Mouse (Mus musculus): ENCODE results near the gene Zfp715. TPM values are rescaled to one million over a fixed set of nuclear protein-coding genes. Genes with fewer than 3 reads are reported as not detected.
A peak's percentile ranks its signal among the peaks of the same experiment; 100 is the strongest.
"Not testable (repeated sequence)": the region's sequence is repeated elsewhere in the genome, so short reads cannot be mapped to it uniquely, and the experiment has no call there.

Gene Zfp715
- polyA plus RNA-seq, 1 experiment, result 29.9 TPM

DNA sequence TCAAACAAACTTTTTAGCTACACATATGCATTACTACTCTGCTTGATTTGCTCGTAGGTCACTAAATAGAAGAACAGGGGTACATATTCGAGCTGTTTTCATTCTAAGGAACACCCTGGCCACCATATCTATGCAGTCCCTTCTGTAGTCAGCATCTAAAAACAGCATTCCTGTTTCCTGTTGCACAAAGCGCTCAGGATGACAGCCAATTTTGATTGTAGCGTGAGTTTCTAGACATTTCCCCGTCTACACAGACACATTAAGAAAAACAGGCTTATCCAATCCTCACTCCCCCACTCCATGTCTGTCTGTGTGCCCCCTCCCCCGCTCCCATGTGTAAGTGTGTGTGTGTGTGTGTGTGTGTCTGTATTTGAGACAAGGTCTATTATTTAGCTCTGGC, 1.5 kb downstream of the Zfp715 start:
- Histone ChIP-seq H3K4me1 (ENCODE audit: control insufficient read depth, insufficient read depth, low read length) (peaks cover 42% of the 10 kb centered on the region), H3K27ac (ENCODE audit: insufficient read depth, low read depth, low read length) (peak overlapping the region; percentile 93)

DNA sequence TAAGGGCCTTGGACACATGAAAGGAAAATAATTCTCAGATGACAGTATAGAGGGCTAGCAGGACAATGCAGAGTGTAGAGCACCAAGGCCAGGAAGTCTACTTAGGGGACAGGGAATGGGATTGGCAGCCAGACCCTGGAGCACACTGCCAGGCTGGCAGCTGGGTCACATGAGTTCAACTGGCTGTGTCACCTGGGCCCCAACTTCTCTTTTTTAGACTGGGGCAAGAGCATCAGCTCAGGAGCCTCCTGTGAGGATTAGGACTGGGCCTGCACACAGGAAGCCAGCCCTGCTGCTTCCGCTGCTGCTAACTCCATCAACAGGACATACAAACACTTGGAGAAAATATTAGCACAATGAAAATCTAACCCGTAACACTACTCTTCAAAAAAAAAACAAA, 4.0 kb downstream of the Zfp715 start:
- no peak overlapping the region for H3K4me3 ChIP-seq (ENCODE audit: insufficient read depth, low read length)
- no peak for TF ChIP-seq POLR2A (IDR thresholded peaks at IDR 0.05; ENCODE audit: borderline replicate concordance, low read depth, low read length)
- TF ChIP-seq CTCF (IDR thresholded peaks at IDR 0.05; ENCODE audit: low read depth, low read length), result no peak
- H3K4me1 ChIP-seq (ENCODE audit: control insufficient read depth, insufficient read depth, low read length), result peaks cover 56% of the 10 kb centered on the region
- H3K27ac ChIP-seq (ENCODE audit: insufficient read depth, low read depth, low read length), result peak overlapping the region; percentile 57

More for the DNA sequence above, 1.5 kb downstream of the Zfp715 start:
- TF ChIP-seq CTCF (IDR thresholded peaks at IDR 0.05; ENCODE audit: low read depth, low read length) (no peak), POLR2A (IDR thresholded peaks at IDR 0.05; ENCODE audit: borderline replicate concordance, low read depth, low read length) (no peak)
- H3K4me3 ChIP-seq (ENCODE audit: insufficient read depth, low read length), result peak overlapping the region; percentile 98

DNA sequence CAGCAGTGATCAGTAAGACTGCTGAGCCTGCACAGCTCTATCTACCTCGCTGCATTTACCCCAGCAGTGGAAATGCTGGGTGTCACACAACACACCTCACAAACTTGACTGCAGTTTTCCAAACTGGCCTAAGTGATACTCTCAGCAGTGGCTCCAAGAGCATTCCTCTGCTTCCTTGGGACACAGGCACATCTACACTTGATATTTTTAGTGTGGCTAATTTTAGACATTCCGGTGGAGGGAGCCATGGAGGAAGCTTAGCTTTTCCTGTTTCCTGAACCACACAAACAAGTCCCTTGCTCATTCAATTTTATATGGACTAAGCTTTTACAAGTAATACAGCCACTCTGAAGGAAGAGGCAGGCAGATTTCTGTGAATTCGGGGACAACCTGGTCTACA, 7.9 kb downstream of the Zfp715 start:
- Histone ChIP-seq H3K27ac (ENCODE audit: insufficient read depth, low read depth, low read length) (peak overlapping the region; percentile 87), H3K4me1 (ENCODE audit: control insufficient read depth, insufficient read depth, low read length) (peaks cover 50% of the 10 kb centered on the region), H3K4me3 (ENCODE audit: insufficient read depth, low read length) (peak overlapping the region; percentile 39)
- TF ChIP-seq POLR2A (IDR thresholded peaks at IDR 0.05; ENCODE audit: borderline replicate concordance, low read depth, low read length), result no peak
- TF ChIP-seq CTCF (IDR thresholded peaks at IDR 0.05; ENCODE audit: low read depth, low read length), result no peak

DNA sequence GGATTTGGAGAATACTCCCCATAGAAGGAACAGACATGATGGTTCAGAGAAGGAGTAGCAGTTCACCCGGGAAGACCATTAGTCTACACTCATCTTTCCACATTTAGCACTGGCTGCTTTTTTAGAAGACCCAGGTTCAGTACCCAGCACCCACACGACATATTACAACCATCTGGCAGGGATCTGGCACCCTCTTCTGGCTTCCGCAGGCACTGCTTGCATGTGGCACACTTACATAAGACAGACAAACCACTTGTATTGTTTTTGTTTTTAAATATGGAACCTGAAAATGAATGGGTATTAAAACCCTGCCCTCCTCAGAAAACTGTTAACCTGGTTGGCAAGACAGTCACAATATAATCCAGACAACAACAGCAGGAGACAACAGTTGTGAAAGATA, 21.6 kb downstream of the Zfp715 start:
- peak; percentile 22; the same call in 1 of the 2 replicates for TF ChIP-seq CTCF (IDR thresholded peaks at IDR 0.05; ENCODE audit: low read depth, low read length)
- no peak for TF ChIP-seq POLR2A (IDR thresholded peaks at IDR 0.05; ENCODE audit: borderline replicate concordance, low read depth, low read length)
- Histone ChIP-seq H3K4me3 (ENCODE audit: insufficient read depth, low read length) (no peak overlapping the region), H3K4me1 (ENCODE audit: control insufficient read depth, insufficient read depth, low read length) (peaks cover 4% of the 10 kb centered on the region), H3K27ac (ENCODE audit: insufficient read depth, low read depth, low read length) (no peak overlapping the region)

DNA sequence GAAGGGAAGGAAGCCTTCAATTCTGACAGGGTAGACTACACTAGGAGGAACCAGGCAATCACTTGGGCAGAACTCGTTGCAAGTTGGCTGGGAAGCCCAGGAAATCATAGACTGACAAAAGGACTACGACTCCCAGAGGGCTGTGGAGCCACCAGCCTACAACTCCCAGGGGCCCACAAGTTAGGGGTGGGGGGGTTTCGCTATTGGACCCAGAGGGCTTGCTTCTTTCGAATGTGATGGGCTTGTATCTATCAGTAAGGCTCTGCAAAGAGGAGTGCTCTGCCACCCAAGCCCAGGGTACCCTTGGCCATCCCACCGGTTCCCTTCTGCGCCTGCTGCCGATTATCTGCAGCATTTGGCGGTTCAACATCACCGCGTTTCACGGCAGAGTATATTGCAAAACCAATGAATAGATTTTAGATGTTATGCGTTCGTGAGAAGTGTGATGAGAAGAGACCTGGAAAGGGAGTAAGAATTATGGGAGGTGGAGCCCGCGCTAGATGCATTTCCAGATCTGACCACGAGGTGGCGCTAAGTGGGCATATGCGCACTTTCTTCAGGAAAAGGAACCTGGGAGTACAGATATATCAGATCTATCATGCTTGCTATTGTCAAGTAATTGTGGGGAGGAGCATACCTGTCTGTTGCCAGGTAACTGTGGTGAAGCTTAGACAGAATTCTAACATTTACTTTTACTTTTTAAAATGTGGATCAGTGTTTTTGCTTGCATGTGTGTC, 30.1 kb downstream of the Zfp715 start:
- H3K4me3 ChIP-seq (ENCODE audit: insufficient read depth, low read length), result no peak overlapping the region
- H3K4me1 ChIP-seq (ENCODE audit: control insufficient read depth, insufficient read depth, low read length), result peaks cover 5% of the 10 kb centered on the region; the same call in 1 of the 2 replicates
- no peak overlapping the region for H3K27ac ChIP-seq (ENCODE audit: insufficient read depth, low read depth, low read length)
- TF ChIP-seq POLR2A (IDR thresholded peaks at IDR 0.05; ENCODE audit: borderline replicate concordance, low read depth, low read length) (no peak), CTCF (IDR thresholded peaks at IDR 0.05; ENCODE audit: low read depth, low read length) (peak; percentile 95)

DNA sequence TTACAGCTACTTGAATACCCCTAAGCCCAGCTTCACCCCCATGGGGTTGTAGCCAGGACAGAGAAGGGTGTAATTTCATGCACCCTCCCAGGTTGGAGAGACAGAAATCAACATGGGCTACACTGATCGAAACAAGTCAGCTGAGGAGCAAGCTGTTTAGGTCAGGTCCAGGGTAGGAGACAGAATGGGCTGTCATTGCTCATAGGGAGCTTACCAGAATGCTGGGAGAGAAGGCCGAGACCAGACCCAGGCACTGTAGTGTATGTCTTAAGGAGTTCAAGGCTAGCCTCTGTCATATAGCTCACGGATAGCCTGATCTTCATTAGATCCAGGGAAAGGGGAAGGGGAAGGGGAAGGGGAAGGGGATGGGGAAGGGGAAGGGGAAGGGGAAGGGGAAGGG, 30.6 kb downstream of the Zfp715 start:
- TF ChIP-seq CTCF (IDR thresholded peaks at IDR 0.05; ENCODE audit: low read depth, low read length) (no peak), POLR2A (IDR thresholded peaks at IDR 0.05; ENCODE audit: borderline replicate concordance, low read depth, low read length) (no peak)
- H3K4me1 ChIP-seq (ENCODE audit: control insufficient read depth, insufficient read depth, low read length), result peaks cover 8% of the 10 kb centered on the region; the same call in 1 of the 2 replicates
- no peak overlapping the region for H3K4me3 ChIP-seq (ENCODE audit: insufficient read depth, low read length)
- H3K27ac ChIP-seq (ENCODE audit: insufficient read depth, low read depth, low read length), result no peak overlapping the region

DNA sequence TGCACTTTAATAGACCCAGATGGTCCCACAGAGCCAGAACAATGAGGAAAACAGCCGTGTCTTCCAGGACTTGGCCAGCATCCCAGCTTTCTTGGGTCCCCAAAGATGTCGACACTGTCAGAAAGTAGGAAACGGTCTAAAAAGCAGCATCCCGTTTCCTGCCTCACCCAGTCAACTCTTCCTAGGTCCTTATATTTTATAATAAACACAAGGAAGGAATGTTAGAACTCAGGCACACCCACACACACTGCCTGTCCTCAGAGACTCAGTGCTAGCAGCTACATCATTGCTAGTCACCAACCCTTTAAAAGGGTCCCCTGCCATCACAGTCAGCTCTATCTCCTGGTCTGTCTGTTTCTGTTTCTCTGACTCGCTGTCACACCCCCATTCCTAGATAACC, 35.7 kb downstream of the Zfp715 start:
- TF ChIP-seq CTCF (IDR thresholded peaks at IDR 0.05; ENCODE audit: low read depth, low read length) (no peak), POLR2A (IDR thresholded peaks at IDR 0.05; ENCODE audit: borderline replicate concordance, low read depth, low read length) (no peak)
- H3K4me1 ChIP-seq (ENCODE audit: control insufficient read depth, insufficient read depth, low read length), result peaks cover 11% of the 10 kb centered on the region
- H3K27ac ChIP-seq (ENCODE audit: insufficient read depth, low read depth, low read length), result no peak overlapping the region
- no peak overlapping the region for H3K4me3 ChIP-seq (ENCODE audit: insufficient read depth, low read length)

DNA sequence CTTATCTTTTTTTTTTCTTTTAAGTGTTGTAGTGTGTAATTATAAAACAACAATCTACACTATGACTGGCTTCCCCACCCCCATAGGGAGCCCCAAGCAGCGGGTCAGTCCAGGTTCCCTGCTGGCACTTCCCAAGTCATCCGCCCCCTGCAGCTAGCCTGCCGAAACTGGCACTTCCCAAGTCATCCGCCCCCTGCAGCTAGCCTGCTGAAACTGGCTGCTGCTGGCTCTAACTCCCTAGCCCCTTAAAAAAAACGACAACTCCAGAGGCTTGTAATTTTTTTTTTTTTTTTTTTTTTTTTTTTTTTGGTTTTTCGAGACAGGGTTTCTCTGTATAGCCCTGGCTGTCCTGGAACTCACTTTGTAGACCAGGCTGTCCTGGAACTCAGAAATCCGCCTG, 36.9 kb downstream of the Zfp715 start:
- H3K27ac ChIP-seq (ENCODE audit: insufficient read depth, low read depth, low read length); H3K4me3 ChIP-seq (ENCODE audit: insufficient read depth, low read length): not testable (repeated sequence)
- H3K4me1 ChIP-seq (ENCODE audit: control insufficient read depth, insufficient read depth, low read length), result peaks cover 11% of the 10 kb centered on the region

DNA sequence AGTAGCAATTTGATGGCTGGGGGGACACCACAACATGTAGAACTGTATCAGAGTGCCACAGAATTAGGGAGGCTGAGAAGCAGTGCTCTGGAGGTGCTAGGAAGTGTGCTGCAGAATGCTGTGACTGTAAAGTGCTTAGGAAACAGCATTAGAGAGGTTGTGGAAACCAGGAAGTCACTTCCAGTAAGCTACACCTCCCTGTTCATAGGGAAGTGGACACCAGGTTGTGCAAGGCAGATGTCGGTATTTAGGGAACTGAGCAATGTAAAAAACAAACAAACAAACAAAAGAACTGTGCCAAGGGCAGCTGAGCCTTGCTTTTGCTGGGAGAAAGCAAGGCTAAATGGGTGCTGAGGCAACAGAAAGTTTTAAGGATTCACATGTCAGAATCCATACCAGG, 39.6 kb downstream of the Zfp715 start:
- H3K4me3 ChIP-seq (ENCODE audit: insufficient read depth, low read length), result no peak overlapping the region
- TF ChIP-seq CTCF (IDR thresholded peaks at IDR 0.05; ENCODE audit: low read depth, low read length) (no peak), POLR2A (IDR thresholded peaks at IDR 0.05; ENCODE audit: borderline replicate concordance, low read depth, low read length) (no peak)
- H3K4me1 ChIP-seq (ENCODE audit: control insufficient read depth, insufficient read depth, low read length), result peaks cover 11% of the 10 kb centered on the region
- H3K27ac ChIP-seq (ENCODE audit: insufficient read depth, low read depth, low read length), result no peak overlapping the region

DNA sequence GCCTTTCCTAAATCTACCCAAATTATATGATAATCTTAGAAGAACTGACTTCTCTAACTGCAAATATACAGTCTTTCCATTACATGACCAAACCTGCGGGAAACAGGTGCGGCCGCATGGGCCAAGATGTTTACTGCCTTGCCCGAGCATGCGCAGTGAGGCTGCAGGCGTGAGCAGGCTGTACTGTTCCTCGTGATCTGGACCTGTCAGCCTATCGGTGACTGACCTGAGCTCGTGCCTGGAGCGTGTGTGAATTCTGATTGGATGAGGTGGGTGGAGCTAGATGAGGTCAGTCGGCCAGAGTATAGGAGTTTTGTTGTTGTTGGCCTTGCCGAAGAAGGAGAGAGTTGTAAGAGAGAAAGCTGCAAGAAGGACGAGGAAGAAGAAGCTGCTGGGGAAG, 45.7 kb downstream of the Zfp715 start:
- H3K27ac ChIP-seq (ENCODE audit: insufficient read depth, low read depth, low read length); H3K4me3 ChIP-seq (ENCODE audit: insufficient read depth, low read length): not testable (repeated sequence)

DNA sequence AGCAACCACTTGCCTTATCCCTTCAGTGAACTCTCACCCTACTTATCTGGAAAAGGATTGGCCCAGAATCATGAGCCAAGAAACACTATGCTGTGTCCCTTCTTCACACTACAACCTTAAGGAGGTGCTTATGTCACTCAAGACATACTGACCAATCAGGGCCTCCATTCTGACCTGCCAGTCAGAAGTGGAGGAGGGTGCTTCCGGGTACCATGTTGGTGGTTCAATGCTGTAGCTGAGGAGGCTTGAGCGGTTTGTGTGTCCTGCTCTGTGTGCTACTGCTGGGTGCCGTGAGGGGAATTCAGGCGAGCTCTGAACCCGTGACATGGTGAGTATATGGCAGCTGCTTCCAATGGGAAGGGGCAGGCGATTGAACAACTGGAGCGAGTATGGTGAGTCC, 59.6 kb downstream of the Zfp715 start:
- TF ChIP-seq POLR2A (IDR thresholded peaks at IDR 0.05; ENCODE audit: borderline replicate concordance, low read depth, low read length) (no peak), CTCF (IDR thresholded peaks at IDR 0.05; ENCODE audit: low read depth, low read length) (no peak)
- Histone ChIP-seq H3K27ac (ENCODE audit: insufficient read depth, low read depth, low read length) (no peak overlapping the region), H3K4me3 (ENCODE audit: insufficient read depth, low read length) (no peak overlapping the region), H3K4me1 (ENCODE audit: control insufficient read depth, insufficient read depth, low read length) (no peaks in the 10 kb centered on the region)

More for the DNA sequence above, 45.7 kb downstream of the Zfp715 start:
- not testable (repeated sequence) for H3K4me1 ChIP-seq (ENCODE audit: control insufficient read depth, insufficient read depth, low read length)

DNA sequence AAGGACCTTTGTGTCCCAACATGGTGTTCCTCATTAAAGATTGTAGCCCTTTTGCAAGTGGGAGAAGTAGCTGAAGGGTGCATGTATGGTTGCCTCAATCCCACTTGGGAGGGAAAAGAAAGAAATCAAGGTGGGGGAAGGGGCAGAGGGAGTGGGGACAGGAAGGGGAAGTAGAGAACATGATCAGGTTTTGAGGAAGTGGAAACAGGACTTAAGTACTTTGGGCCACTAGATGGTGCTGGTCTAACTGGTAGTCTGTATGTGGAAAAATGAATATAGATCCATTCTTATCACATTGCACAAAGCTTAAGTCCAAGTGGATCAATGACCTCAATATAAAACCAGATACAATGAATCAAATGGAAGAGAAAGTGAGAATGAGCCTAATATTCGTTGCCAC, 62.4 kb downstream of the Zfp715 start:
- H3K27ac ChIP-seq (ENCODE audit: insufficient read depth, low read depth, low read length); H3K4me1 ChIP-seq (ENCODE audit: control insufficient read depth, insufficient read depth, low read length); H3K4me3 ChIP-seq (ENCODE audit: insufficient read depth, low read length): not testable (repeated sequence)

Data from bone marrow macrophage, adult 2 months (primary cell).